Mouse (Mus musculus) olfactory bulb, adult 2 months (tissue): ENCODE data around the gene Epop.

Source experiments
- CTCF ChIP-seq: fragments of 200-500 bp; IDR thresholded peaks from 2 replicates; pipeline ENCODE4 v1.5.1; 2012; ENCODE audit warnings: low read depth, mild to moderate bottlenecking, low read length, moderate library complexity; ENCODE audit not compliant: insufficient read depth
- POLR2A ChIP-seq: fragments of 200-500 bp; IDR thresholded peaks from 2 replicates; pipeline ENCODE4 v1.6.1; 2012; ENCODE audit warnings: mild to moderate bottlenecking, low read depth, low read length, moderate library complexity; ENCODE audit not compliant: insufficient read depth

DNA sequence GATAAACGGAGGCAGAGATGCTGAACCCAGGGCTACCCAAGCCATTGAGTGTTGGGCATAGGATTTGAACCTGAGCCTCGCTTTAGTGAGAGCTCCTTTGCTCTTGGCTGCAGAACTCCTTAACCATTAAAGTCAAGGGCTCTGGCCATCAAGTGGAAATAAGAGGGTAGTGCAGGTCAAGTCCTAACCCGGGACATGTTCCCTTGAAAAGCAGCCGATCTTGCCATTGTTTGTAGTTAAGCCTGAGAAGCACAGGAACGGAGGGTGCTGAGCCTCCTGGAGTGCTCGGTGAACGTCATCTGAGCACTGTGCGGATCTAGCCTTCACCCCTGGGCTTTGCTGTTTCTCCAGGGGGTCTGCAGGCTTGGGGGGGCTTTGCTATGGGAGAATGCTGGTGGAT lies 48.3 kb upstream of the Epop start:
- TF ChIP-seq CTCF (no peak), POLR2A (no peak)
